Mouse (Mus musculus) megakaryocyte, embryonic 14.5 days (primary cell): Measurements from ENCODE around the gene Fam129c. TPM values are rescaled to one million over a fixed set of nuclear protein-coding genes. Genes with fewer than 3 reads are reported as not detected.

Experiments
- H3K27me3 ChIP-seq: replicated peaks from 2 replicates; pipeline ENCODE3; 2012; ENCODE audit warnings: inconsistent platforms
- H3K36me3 ChIP-seq: replicated peaks from 2 replicates; pipeline ENCODE3; 2012; ENCODE audit warnings: low read length, inconsistent platforms, mixed read lengths
- H3K4me1 ChIP-seq: 2 replicates; pipeline ENCODE4 v1.6.1; 2012; ENCODE audit warnings: inconsistent platforms
- H3K4me3 ChIP-seq: replicated peaks from 2 replicates; pipeline ENCODE3; 2012; ENCODE audit warnings: moderate library complexity, mild to moderate bottlenecking, inconsistent platforms
- H3K9me3 ChIP-seq: 2 replicates; pipeline ENCODE4 v1.6.1; 2012; ENCODE audit warnings: inconsistent platforms
- FLI1 ChIP-seq: IDR thresholded peaks from 2 replicates; pipeline ENCODE4 v1.6.1; 2012; ENCODE audit warnings: low read length, inconsistent platforms, mixed read lengths
- GATA1 ChIP-seq: IDR thresholded peaks from 3 replicates; pipeline ENCODE4 v1.6.1; 2012; ENCODE audit warnings: mixed read lengths, low read length, inconsistent platforms, borderline replicate concordance
- polyA plus RNA-seq: library from polyadenylated mRNA; stranded (reverse); fragments of >175 nt; gene quantifications from 2 replicates; pipeline ENCODE4 v1.2.3, GENCODE M21; 2012; ENCODE audit warnings: low replicate concordance; ENCODE audit not compliant: insufficient read depth

Fam129c gene
- polyA plus RNA-seq, 1 experiment = 2.5 TPM

DNA sequence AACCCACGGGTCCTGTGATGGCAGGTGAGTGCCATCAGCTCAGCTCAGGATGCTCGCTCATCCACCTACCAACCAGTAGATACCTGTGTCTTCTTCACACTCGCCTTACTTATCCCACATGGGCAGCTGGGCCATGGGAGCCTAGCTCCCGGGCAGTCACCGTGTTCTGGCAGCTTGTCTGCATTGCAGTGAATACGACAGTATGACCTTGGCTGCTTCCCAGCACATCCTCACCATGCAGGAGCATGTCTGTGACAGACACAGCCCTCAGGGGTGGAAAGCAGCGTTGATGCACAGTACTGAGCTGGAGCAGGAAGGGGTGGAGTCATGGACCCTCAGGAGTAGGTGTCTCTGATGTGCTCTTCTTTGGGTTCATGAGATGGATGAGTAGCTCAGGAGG lies 23.0 kb upstream of the Fam129c start:
- TF ChIP-seq FLI1 = no peak
- no peak for TF ChIP-seq GATA1

DNA sequence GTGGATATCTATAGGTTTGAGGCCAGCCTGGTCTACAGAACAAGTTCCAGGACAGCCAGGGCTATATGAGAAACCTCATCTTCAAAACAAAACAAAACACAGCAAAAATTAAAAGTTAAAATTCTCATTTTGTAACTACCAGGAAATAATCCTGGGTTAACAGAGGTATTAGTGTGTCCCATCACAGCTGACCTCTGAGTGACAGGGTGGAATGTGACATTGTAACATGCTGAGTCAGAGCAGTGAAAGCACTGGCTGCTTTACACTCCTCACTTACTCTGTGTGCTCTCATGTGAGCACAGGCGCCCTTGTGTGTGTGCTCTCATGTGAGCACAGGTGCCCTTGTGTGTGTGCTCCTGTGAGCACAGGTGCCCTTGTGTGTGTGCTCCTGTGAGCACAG lies 22.4 kb upstream of the Fam129c start:
- Histone ChIP-seq H3K9me3 (no peaks in the 10 kb centered on the region), H3K4me3 (peak overlapping the region; percentile 29), H3K4me1 (peaks cover 60% of the 10 kb centered on the region), H3K27me3 (peaks cover 16% of the 10 kb centered on the region), H3K36me3 (no peaks in the 10 kb centered on the region)
- TF ChIP-seq FLI1 (no peak), GATA1 (no peak)

More for the DNA sequence above, 23.0 kb upstream of the Fam129c start:
- no peaks in the 10 kb centered on the region for H3K9me3 ChIP-seq
- H3K27me3 ChIP-seq = peaks cover 22% of the 10 kb centered on the region
- no peaks in the 10 kb centered on the region for H3K36me3 ChIP-seq
- peaks cover 60% of the 10 kb centered on the region for H3K4me1 ChIP-seq
- no peak overlapping the region for H3K4me3 ChIP-seq

DNA sequence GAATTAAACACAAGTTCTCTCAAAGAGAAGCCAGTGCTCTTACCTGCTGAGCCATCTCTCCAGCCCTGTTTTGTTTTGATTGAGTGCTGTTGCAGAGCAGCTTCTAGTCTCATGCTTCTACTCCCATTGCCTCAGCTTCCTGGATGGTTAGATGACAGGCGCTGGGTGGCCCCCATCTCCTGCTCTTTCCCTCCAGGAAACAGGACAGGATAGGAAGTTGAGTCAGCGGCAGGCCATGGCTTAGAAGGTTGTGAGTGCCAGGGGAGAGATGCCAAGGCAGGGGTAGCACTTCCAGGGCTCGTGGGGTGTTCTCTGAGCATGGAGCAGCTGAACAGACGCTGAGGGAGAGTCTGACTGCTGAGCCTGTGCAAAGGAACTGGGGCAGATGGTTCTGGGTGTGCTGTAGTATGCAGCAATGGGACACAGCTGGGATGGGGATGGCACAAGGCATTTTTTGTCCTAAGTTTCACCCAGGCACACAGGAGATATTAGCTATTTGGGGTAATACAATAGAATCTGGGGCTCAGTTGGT lies 19.5 kb upstream of the Fam129c start:
- Histone ChIP-seq H3K4me3 (peak overlapping the region; percentile 83), H3K4me1 (peaks cover 69% of the 10 kb centered on the region), H3K9me3 (no peaks in the 10 kb centered on the region), H3K36me3 (peaks cover 10% of the 10 kb centered on the region), H3K27me3 (no peaks in the 10 kb centered on the region)
- TF ChIP-seq FLI1 (no peak), GATA1 (no peak)

DNA sequence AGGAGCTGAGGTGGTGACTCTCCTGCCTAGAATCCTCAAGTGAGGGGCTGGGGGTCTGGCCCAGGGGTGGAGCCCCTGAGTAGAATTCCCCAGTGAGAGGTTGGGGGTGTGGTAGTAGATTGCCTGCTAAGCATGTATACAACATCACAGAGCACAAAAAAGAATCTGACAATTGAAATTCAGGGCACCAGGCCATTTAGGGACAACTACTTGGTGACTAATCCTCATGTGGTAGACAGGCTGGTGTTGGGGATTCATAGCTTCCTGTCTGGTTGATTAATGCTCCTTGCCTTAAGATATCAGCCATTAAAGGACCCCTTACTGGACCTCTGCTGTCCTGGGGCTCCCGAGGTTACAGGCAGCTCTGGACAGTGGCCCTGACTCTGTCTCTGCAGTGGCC lies 18.4 kb upstream of the Fam129c start:
- peaks cover 12% of the 10 kb centered on the region for H3K36me3 ChIP-seq
- H3K9me3 ChIP-seq = no peaks in the 10 kb centered on the region
- peaks cover 80% of the 10 kb centered on the region for H3K4me1 ChIP-seq
- peaks cover 3% of the 10 kb centered on the region for H3K27me3 ChIP-seq
- H3K4me3 ChIP-seq = peak overlapping the region; percentile 75
- TF ChIP-seq FLI1 = no peak

DNA sequence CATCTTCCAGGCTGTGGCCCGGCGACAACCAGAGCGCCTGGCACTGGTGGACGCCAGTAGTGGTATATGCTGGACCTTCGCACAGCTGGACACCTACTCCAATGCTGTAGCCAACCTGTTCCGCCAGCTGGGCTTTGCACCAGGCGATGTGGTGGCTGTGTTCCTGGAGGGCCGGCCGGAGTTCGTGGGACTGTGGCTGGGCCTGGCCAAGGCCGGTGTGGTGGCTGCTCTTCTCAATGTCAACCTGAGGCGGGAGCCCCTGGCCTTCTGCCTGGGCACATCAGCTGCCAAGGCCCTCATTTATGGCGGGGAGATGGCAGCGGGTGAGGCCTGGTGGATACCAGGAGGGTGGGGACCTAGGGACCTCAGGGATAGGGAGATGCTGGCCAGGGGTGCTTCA lies 18.0 kb upstream of the Fam129c start:
- TF ChIP-seq GATA1 (no peak), FLI1 (no peak)
- Histone ChIP-seq H3K4me3 (peak overlapping the region; percentile 75), H3K9me3 (no peaks in the 10 kb centered on the region), H3K36me3 (peaks cover 15% of the 10 kb centered on the region), H3K27me3 (peaks cover 5% of the 10 kb centered on the region), H3K4me1 (peaks cover 78% of the 10 kb centered on the region)

DNA sequence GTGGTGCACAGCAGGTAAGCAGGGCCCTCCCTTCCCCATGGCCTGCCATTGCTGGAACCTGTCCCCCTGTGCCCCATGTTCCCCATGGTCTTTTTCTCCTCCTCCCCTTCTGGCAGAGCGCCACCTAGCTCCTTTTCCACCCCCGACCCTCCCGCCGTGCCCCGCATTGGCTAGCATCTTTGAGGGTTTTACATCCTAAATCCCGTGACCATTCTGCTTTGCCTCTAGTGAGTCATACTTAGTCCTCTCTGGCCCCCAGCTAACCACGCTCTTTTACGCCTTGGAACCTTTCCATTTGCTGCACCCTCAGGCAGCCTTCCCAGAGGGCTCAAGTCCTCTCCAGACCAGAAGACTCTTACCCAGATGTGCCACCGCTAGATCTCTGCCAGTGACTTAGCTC lies 17.2 kb upstream of the Fam129c start:
- Histone ChIP-seq H3K27me3 (peaks cover 9% of the 10 kb centered on the region), H3K36me3 (peaks cover 22% of the 10 kb centered on the region), H3K9me3 (no peaks in the 10 kb centered on the region), H3K4me1 (peaks cover 71% of the 10 kb centered on the region), H3K4me3 (peak overlapping the region; percentile 75)
- no peak for TF ChIP-seq FLI1
- TF ChIP-seq GATA1 = no peak

DNA sequence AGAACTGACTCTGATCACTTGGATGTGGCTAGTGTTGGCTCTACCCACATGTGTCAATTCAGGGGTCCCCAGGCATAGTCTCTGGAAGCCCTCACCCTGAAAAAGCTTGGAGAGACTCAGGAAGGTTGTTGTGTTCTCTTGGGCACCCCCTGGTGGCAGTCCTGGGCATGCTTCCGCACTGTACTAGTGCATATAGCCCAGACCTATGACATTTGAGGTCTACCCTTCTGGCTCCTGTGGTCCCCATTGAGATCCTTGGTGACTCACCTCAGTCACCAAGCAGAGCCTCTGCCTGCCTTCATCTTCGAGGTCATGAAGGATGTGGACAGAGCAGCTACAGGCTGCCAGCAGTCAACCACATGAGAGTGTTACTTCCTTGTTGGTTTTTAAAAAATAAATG lies 10.6 kb upstream of the Fam129c start:
- H3K36me3 ChIP-seq = peaks cover 36% of the 10 kb centered on the region
- peaks cover 9% of the 10 kb centered on the region for H3K27me3 ChIP-seq
- peaks cover 41% of the 10 kb centered on the region for H3K4me1 ChIP-seq
- no peaks in the 10 kb centered on the region for H3K9me3 ChIP-seq
- H3K4me3 ChIP-seq = no peak overlapping the region
- no peak for TF ChIP-seq GATA1
- no peak for TF ChIP-seq FLI1

DNA sequence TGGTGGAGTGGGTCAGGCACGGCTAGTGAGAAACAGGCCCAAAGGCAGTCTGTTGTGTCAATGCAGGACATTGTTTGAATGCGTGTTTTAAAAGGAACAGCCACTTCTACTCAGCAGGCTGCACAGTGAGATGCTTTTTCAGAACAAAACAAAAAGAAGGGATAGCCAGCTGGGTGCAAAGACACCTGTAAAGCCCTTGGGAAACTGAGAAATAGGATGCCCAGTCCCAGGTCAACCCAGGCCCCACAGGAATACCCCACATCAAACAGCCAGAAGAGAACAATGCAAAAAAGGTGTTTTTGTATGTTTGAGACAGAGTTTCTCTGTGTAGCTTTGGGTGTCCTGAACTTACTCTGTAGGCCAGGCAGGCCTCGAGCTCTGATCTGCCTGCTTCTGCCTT lies 8.7 kb upstream of the Fam129c start:
- peak overlapping the region; percentile 60 for H3K4me3 ChIP-seq
- H3K36me3 ChIP-seq = peaks cover 40% of the 10 kb centered on the region
- peaks cover 8% of the 10 kb centered on the region for H3K27me3 ChIP-seq
- no peak for TF ChIP-seq FLI1
- no peak for TF ChIP-seq GATA1
- H3K9me3 ChIP-seq = no peaks in the 10 kb centered on the region
- H3K4me1 ChIP-seq = peaks cover 42% of the 10 kb centered on the region

DNA sequence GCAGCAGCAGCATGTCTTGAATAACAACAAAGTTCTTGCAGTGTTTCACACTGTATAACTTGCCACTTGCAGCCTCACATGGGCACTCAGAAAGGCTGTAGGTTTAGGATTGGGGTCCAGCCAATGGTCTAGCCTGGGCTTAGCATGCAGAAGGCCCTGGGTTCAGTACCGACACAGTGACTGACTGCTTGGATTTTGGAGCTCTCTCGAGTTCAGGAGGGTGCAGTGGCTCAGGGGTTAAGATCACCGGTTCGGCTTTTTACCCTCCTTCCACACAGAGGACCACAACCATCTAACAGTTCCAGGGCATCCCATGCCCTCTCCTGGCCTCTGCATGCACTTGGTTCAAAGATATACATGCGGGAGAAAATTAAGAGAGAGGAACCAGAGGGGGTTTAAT lies 6.4 kb upstream of the Fam129c start:
- peak overlapping the region; percentile 99 for H3K4me3 ChIP-seq
- H3K4me1 ChIP-seq = peaks cover 57% of the 10 kb centered on the region
- no peaks in the 10 kb centered on the region for H3K9me3 ChIP-seq
- H3K36me3 ChIP-seq = peaks cover 42% of the 10 kb centered on the region
- no peaks in the 10 kb centered on the region for H3K27me3 ChIP-seq
- TF ChIP-seq FLI1 (no peak), GATA1 (no peak)

DNA sequence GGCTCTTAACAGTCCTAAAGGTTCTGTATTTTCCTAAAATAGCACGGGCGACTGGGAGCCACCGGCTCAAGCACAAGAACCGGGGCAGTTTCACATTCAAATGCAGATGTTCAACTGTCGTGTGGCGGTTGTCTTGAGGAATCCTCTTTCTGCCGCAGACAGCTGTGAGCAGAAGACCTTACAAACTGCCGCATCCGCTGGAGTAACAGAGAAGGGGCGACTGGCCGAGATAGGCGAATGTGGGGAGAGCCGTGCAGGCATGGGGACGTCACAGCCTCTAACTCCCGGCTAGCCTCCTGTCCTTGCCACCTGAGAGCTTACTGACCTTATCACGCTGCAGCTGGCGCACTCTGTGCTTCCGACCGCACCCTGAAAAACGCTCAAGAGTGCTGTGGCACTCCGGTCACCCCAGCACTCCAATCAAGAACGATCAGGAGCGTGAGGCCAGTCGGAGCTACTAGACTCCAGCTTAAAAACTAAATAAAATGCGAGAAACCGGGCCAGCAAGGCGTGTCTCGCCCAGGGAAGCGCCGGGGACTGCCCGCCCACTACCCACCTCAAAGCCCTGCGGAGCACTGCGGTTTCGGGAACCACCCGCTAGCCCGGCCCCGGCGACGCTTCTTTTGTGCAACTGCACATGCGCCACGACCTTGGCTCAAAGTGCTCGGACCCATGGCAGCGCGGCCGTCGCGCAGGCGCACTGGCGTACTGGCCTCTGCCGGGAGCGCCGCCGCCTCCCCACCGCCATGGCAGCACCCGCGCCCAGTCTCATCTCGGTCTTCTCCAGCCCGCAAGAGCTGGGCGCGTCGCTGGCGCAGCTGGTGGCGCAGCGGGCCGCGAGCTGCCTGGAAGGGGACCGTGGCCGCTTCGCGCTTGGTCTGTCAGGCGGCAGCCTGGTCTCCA lies 5.7 kb upstream of the Fam129c start, which contains the start of gene Pgls:
TSS of gene Pgls (plus strand) at position 706 of the 903 bp plus-strand sequence.
- Histone ChIP-seq H3K9me3 (no peaks in the 10 kb centered on the region), H3K4me1 (peaks cover 64% of the 10 kb centered on the region)

More for the DNA sequence above, 5.7 kb upstream of the Fam129c start, which contains the start of gene Pgls:
- no peak for TF ChIP-seq GATA1
- TF ChIP-seq FLI1 = no peak
- no peaks in the 10 kb centered on the region for H3K27me3 ChIP-seq
- peaks cover 45% of the 10 kb centered on the region for H3K36me3 ChIP-seq
- peak within 1 kb of the TSS; percentile 99 for H3K4me3 ChIP-seq
